Mouse (Mus musculus): ENCODE measurements around the gene 4930516K23Rik.

4930516K23Rik gene

DNA sequence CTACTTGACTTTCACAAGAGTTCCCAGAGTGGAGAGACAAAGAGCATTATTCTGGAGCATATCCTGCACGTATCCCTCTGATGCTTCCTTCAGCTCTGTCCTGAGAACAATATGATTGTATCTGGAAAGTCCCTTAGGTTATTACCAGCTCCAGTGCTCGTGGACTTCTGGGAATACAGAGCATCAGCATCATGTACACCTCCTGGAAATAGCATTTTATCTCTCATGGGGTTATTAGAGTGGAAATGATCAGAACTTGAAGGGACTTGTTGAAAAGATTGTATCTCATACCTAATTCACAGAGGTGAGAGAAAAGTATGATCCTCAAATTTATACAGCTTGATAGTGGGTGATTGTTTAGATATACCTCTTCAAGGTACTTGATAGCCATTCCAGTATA, at the start of gene 4930516K23Rik:
TSS of gene 4930516K23Rik (minus strand) at position 101 of the 400 bp plus-strand sequence.
- in situ Hi-C loops (cut with MboI, MseI): no loop called here

DNA sequence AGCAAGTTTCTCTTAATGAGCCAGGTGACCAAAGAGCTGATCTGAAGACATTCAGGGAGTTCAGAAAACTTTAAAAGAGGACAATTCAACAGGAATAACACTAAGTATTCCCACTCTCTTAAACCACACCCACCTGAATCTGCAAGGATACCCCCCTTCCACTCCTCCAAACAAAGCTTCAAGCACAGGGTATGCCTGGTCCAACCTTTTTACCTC, 43.4 kb upstream of the 4930516K23Rik start, which contains the start of gene Olfr646:
TSS of gene Olfr646 (plus strand) at position 117 of the 216 bp plus-strand sequence.
- in situ Hi-C loops (cut with MboI, MseI): no loop called here

DNA sequence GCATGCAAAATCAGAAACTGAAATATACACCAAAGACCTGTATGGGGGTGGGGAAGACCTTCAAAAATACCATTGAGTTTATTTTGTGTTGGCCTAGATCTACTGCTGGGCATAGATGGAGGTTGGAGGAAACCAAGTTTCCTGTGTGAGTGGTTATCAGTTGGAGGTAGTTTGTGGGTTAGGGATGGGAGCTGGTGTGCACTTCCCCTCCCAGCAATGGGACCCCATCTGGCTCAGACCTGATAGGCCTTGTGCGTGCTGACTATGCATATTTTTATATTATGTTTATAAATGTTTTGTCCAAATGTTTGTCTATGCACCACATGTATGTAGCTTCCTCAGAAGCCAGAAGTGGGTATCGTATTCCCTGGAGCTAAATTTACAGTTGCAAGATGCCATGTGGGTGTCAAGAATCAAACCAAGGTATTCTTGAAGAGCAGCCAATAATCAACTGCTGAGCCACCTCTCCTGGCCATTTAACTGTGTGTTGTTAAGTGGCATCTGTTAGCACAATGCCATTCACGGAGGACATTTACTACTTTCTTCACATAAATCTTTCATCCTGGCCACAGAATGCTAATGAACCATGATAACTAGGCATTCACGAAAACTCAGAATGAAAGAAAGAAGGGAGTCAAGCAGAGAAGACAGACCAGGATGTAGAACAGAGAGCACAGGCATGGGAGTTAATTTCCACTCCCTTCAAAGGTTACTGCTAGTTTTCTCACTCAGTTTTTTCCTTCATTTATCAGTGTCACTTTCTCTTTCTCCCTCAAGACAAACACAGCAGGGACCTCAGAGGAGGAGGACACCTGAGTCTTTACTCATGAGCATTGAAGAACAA, 42.9 kb upstream of the 4930516K23Rik start:
- in situ Hi-C loops (cut with MboI, MseI): no loop called here

GRCm38 (mm10) chr7:104085365-104085764, 24.1 kb upstream of the 4930516K23Rik start, which contains the start of gene Olfr645:
Gene Olfr645 (minus strand): TSS chr7:104085465.
- in situ Hi-C loops (cut with MboI, MseI): no loop called here

DNA sequence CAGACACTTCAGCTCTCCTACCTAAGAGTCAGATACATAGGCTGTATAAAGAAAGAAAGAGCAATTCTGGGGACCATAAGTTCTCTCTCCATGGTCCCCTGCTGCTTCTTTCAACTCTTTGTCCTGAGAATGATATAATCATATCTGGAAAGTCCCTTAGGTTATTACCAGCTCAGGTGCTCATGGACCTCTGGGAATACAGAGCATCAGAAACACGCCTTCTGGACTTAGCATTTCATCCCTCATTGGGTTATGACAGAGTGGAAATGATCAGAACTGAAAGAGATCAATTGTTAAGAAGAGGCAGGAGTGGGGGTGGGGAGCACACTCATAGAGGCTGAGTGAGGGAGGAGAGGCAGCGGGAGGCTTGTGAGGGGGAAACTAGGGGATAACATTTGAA, 10.5 kb upstream of the 4930516K23Rik start, which contains the start of gene Olfr644:
TSS of gene Olfr644 (minus strand) at position 101 of the 400 bp plus-strand sequence.
- in situ Hi-C loops (cut with MboI, MseI): no loop called here

DNA sequence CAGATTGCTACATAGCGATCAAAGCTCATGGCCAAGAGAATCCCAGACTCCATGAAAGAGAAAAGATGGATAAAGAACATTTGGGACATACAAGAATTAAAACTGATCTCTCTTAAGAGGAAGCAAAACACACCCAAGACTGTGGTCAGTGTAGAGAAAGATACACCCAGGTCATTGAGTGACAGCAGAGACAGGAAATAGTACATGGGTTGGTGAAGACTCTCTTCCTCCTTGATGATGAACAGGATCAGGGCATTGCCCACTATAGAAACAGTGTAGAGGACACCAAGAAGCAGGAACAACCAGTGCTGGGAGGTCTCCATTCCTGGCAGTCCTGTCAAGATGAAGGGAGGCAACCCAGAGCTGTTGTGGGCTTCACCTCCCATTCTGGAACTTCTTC, 2.0 kb downstream of the 4930516K23Rik start:
- in situ Hi-C loops (cut with MboI, MseI): no loop called here

DNA sequence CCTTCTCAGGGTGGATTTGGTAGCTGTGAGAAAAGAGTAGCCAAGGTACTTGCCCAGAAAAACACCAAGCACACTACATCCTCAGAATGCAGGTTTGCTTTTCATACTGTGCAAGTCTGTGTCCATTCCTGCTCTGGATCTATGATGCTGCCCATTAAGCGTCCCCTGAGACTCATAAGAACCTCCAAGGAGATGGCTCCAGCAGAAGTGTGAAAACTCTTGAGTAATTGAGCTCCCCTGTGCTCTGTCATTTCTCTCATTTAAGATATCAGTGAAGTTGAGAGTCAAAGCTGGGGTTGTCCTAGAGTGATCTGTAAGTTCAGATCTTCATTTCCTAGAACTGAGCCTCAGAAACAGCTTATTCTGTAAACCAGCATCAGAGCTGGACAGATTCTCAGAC, 8.7 kb downstream of the 4930516K23Rik start, which contains the start of gene Olfr642:
TSS of gene Olfr642 (minus strand) at position 101 of the 400 bp plus-strand sequence.
- in situ Hi-C loops (cut with MboI, MseI): no loop called here

DNA sequence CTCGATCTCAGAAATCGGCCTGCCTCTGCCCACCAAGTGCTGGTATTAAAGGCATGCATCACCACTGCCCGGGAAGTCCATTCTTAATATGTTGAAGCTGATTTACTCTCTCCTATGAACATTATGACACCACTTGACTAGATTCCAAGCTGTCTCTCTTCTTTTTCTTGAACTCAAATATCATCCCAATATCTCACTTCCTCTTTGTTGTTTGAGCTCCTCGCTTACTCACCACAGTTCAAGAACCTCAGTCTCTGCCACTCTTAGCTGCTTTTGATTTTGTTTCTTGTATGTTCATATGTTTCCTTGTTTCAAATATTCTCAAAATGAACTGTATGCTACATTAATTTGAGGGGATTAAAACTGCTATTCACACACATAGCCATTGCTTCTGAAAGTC, 10.5 kb downstream of the 4930516K23Rik start:
- in situ Hi-C loops (cut with MboI, MseI): no loop called here

- in situ Hi-C loops (cut with MboI, MseI): no loop called here
These were observed 26.1 kb downstream of the 4930516K23Rik start, which contains the start of gene Olfr641 for GRCm38 (mm10) chr7:104035145-104035544. Gene Olfr641 (plus strand): TSS chr7:104035445.

DNA sequence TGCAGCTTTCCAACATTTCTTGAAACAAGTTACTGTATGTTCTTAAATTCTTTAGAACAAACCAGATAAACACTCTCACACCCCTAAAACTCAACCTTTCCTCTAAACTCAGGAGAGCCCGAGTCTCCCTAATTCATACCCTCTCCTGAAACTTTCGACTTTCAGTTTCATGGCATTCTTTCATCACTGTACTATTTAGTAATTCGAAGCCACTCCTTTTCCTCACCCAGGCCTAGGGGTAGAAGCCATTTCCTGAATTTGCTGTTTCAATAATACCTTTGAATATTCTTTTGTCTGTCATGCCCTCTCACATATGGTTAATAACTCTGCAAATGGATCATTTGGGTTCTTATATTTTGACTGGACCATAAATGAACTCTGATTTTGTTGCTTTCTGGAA, 34.3 kb downstream of the 4930516K23Rik start:
- in situ Hi-C loops (cut with MboI, MseI): no loop called here

GRCm38 (mm10) chr7:104025473-104025872, 35.8 kb downstream of the 4930516K23Rik start, which contains the start of gene Olfr640:
Gene Olfr640 (minus strand): TSS chr7:104025573.
- in situ Hi-C loops (cut with MboI, MseI): no loop called here

DNA sequence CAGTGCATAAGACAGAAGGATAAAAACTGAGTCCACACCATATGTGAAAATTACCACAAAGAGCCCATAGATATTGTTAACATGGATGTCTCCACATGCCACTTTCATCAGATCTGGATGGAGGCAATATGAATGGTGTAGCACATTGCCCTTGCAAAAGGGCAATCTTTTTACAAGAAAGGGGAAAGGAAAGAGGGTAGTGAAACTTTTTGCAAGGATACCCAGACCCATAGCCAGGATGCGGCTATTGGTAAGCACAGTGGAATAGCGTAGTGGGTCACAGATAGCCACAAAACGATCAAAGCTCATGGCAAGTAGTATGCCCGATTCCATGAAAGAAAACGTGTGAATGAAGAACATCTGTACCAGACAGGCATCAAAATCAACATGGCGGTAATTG, 39.6 kb downstream of the 4930516K23Rik start:
- in situ Hi-C loops (cut with MboI, MseI): no loop called here

- in situ Hi-C loops (cut with MboI, MseI): no loop called here
These were observed 42.3 kb downstream of the 4930516K23Rik start for GRCm38 (mm10) chr7:104018953-104019352.

DNA sequence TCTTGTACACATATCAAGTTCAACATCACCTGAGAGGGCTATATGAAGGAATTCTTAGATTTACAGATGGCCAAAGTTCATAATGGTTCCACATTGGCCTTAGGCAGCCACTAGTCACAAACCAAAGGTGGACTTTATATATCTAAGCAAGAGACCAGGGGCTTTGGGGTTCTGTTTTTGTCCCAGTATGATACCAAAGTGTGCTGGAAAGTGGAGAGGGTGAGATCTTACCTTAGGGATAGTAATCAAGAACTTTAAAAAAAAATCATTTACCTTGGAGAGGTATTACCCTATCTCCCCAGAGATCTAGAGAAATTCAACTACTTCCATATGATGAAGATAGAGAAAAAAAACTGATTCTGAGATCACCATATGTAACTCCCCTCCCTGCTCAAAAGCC, 44.0 kb downstream of the 4930516K23Rik start, which contains the start of gene Olfr639:
TSS of gene Olfr639 (minus strand) at position 101 of the 400 bp plus-strand sequence.
- in situ Hi-C loops (cut with MboI, MseI): no loop called here
